Mouse (Mus musculus): ENCODE results near the gene Gm12830.

DNA sequence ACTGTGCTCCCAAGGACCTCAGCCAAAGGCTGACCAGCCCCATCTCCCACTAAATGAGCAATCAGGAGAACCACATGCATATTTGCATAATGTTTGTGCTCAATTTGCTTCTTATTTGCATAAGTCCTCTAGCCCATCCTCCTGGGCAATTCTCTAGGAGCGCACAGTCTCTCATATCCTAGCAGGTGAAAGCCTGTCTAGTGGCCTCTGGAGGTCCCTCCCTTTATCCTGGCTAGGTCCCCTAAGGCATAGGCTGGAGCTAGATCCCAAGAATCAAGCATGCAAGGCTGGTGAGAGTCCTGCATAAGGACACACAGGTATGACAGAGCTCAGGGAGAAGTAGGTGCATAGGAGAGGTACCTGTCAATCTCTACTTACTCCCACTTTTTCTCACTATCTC lies 60.7 kb downstream of the Gm12830 start:
- TF ChIP-seq CTCF (IDR thresholded peaks at IDR 0.05; ENCODE audit: extremely low read depth, insufficient read length, insufficient replicate concordance, low read depth, low read length) (no peak), POLR2A (IDR thresholded peaks at IDR 0.05; ENCODE audit: low read depth, low read length) (no peak)
